Mouse (Mus musculus) olfactory bulb, adult 2 months (tissue): ENCODE results near the gene Sytl3. TPM values are rescaled to one million over a fixed set of nuclear protein-coding genes. Genes with fewer than 3 reads are reported as not detected.
"Not testable (repeated sequence)": the region's sequence is repeated elsewhere in the genome, so short reads cannot be mapped to it uniquely, and the experiment has no call there.

ENCODE experiments used
- H3K27ac ChIP-seq: fragments of 200-500 bp; 2 replicates; pipeline ENCODE4 v1.5.1; 2012; ENCODE audit warnings: low read depth, low read length; ENCODE audit not compliant: insufficient read depth
- H3K4me1 ChIP-seq: fragments of 200-500 bp; 2 replicates; pipeline ENCODE4 v1.6.1; 2012; ENCODE audit warnings: low read length; ENCODE audit not compliant: control insufficient read depth, insufficient read depth
- H3K4me3 ChIP-seq: fragments of 200-500 bp; 2 replicates; pipeline ENCODE4 v1.5.1; 2012; ENCODE audit warnings: mild to moderate bottlenecking, low read depth, low read length, moderate library complexity; ENCODE audit not compliant: insufficient read depth
- WGBS: fragments of 180-500 bp; shearing (Covaris S2); methylation state at CpG from one replicate; pipeline ENCODE4 v1.1.7; 2018; 5-methylcytosine and 5-hydroxymethylcytosine counted together
- polyA plus RNA-seq: library from polyadenylated mRNA; stranded (reverse); fragments of >200 nt; gene quantifications from 2 replicates; pipeline ENCODE4 v1.2.4, GENCODE M21; 2012; ENCODE audit warnings: low replicate concordance; ENCODE audit not compliant: missing spikeins, insufficient read depth, insufficient read length

Sytl3 gene
- not detected in 2 replicates for polyA plus RNA-seq

GRCm38 (mm10) chr17:6658801-6659200 is at the start of gene Sytl3:
Gene Sytl3, plus strand, starts transcription at chr17:6659093.
- 89% methylated on average over 6 of the region's 7 CpGs for WGBS
- not testable (repeated sequence) for H3K27ac ChIP-seq, H3K4me3 ChIP-seq, H3K4me1 ChIP-seq

- not testable (repeated sequence) for H3K4me3 ChIP-seq, H3K4me1 ChIP-seq, H3K27ac ChIP-seq
- WGBS, result 91% methylated on average over 12 of the region's 14 CpGs
Observed at GRCm38 (mm10) chr17:6613524-6613923, 45.4 kb upstream of the Sytl3 start.

- 84% methylated on average over 6 of the region's 9 CpGs for WGBS
- H3K27ac ChIP-seq, H3K4me1 ChIP-seq, H3K4me3 ChIP-seq: not testable (repeated sequence)
Observed at GRCm38 (mm10) chr17:6614316-6614715, 44.6 kb upstream of the Sytl3 start.

- 98% methylated on average over 9 of the region's 9 CpGs for WGBS
- not testable (repeated sequence) for H3K4me1 ChIP-seq, H3K27ac ChIP-seq, H3K4me3 ChIP-seq
Observed at GRCm38 (mm10) chr17:6616731-6617130, 42.2 kb upstream of the Sytl3 start.

- H3K4me3 ChIP-seq, H3K4me1 ChIP-seq, H3K27ac ChIP-seq: not testable (repeated sequence)
- 81% methylated on average over 8 of the region's 13 CpGs for WGBS
Observed at GRCm38 (mm10) chr17:6617689-6618400, 41.0 kb upstream of the Sytl3 start.

- not testable (repeated sequence) for H3K4me3 ChIP-seq, H3K4me1 ChIP-seq, H3K27ac ChIP-seq
- WGBS, result 94% methylated on average over 5 of the region's 5 CpGs
Observed at GRCm38 (mm10) chr17:6619271-6619670, 39.6 kb upstream of the Sytl3 start.

- not testable (repeated sequence) for H3K4me3 ChIP-seq, H3K27ac ChIP-seq, H3K4me1 ChIP-seq
- 83% methylated on average over 6 of the region's 6 CpGs for WGBS
Observed at GRCm38 (mm10) chr17:6620035-6620434, 38.9 kb upstream of the Sytl3 start.

GRCm38 (mm10) chr17:6620730-6621451 is 38.0 kb upstream of the Sytl3 start:
- H3K27ac ChIP-seq, H3K4me3 ChIP-seq, H3K4me1 ChIP-seq: not testable (repeated sequence)
- 85% methylated on average over 18 of the region's 20 CpGs for WGBS

GRCm38 (mm10) chr17:6621976-6622375 is 36.9 kb upstream of the Sytl3 start:
- not testable (repeated sequence) for H3K4me1 ChIP-seq, H3K27ac ChIP-seq, H3K4me3 ChIP-seq
- 95% methylated on average over 11 of the region's 12 CpGs for WGBS

- H3K27ac ChIP-seq, H3K4me1 ChIP-seq, H3K4me3 ChIP-seq: not testable (repeated sequence)
- WGBS, result 62% methylated on average over 2 of the region's 6 CpGs
Observed at GRCm38 (mm10) chr17:6624926-6625558, 33.9 kb upstream of the Sytl3 start.

- H3K4me1 ChIP-seq, H3K27ac ChIP-seq, H3K4me3 ChIP-seq: not testable (repeated sequence)
- WGBS, result 93% methylated on average over 4 of the region's 4 CpGs
Observed at GRCm38 (mm10) chr17:6630398-6630797, 28.5 kb upstream of the Sytl3 start.

GRCm38 (mm10) chr17:6632850-6633249 is 26.0 kb upstream of the Sytl3 start:
- not testable (repeated sequence) for H3K4me3 ChIP-seq, H3K4me1 ChIP-seq, H3K27ac ChIP-seq
- 89% methylated on average over 6 of the region's 6 CpGs for WGBS

GRCm38 (mm10) chr17:6635781-6636180 is 23.1 kb upstream of the Sytl3 start:
- H3K4me1 ChIP-seq, H3K27ac ChIP-seq, H3K4me3 ChIP-seq: not testable (repeated sequence)
- WGBS, result 94% methylated on average over 2 of the region's 4 CpGs
